Mouse (Mus musculus): ENCODE measurements around the gene Crct1. TPM values are rescaled to one million over a fixed set of nuclear protein-coding genes. Genes with fewer than 3 reads are reported as not detected.

Gene Crct1
- polyA plus RNA-seq, 1 experiment = not detected

DNA sequence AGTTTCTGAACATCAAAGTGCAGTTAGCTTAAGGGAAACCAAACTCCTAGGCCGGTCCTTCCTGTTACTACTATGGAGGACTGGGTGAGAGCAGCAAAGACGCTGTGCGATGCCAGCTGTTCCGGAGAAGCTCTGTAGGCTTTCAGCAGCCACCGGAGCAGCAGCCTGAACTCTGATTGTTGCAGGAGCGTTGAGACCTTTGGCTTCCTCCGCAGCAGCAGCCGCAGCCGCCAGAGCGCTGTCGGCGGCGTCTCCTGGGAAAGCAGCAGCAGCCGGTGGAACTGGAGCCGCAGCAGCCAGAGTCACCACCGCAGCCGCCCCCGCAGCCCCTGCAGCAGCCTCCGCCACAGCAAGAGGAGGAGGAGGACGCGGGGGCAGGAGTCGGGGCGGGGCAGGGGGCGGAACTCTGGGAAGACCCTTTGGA, 1.1 kb downstream of the Crct1 start:
- H3K27ac ChIP-seq (ENCODE audit: insufficient read depth, low read depth, low read length) = no peak overlapping the region
- H3K4me1 ChIP-seq (ENCODE audit: control insufficient read depth, insufficient read depth, low read length) = no peaks in the 10 kb centered on the region
- H3K4me3 ChIP-seq (ENCODE audit: insufficient read depth, low read length) = no peak overlapping the region
- TF ChIP-seq CTCF (IDR thresholded peaks at IDR 0.05; ENCODE audit: low read depth, low read length) = no peak
- no peak for TF ChIP-seq POLR2A (IDR thresholded peaks at IDR 0.05; ENCODE audit: borderline replicate concordance, low read depth, low read length)

- no peak for TF ChIP-seq CTCF (IDR thresholded peaks at IDR 0.05; ENCODE audit: low read depth, low read length)
- no peak for TF ChIP-seq POLR2A (IDR thresholded peaks at IDR 0.05; ENCODE audit: borderline replicate concordance, low read depth, low read length)
- H3K27ac ChIP-seq (ENCODE audit: insufficient read depth, low read depth, low read length) = no peak overlapping the region
- no peak overlapping the region for H3K4me3 ChIP-seq (ENCODE audit: insufficient read depth, low read length)
These were observed 12.6 kb downstream of the Crct1 start for GRCm38 (mm10) chr3:93002843-93003242.

GRCm38 (mm10) chr3:93000621-93001020, 14.9 kb downstream of the Crct1 start:
- no peak for TF ChIP-seq POLR2A (IDR thresholded peaks at IDR 0.05; ENCODE audit: borderline replicate concordance, low read depth, low read length)
- TF ChIP-seq CTCF (IDR thresholded peaks at IDR 0.05; ENCODE audit: low read depth, low read length) = no peak
- no peak overlapping the region for H3K27ac ChIP-seq (ENCODE audit: insufficient read depth, low read depth, low read length)
- H3K4me3 ChIP-seq (ENCODE audit: insufficient read depth, low read length) = no peak overlapping the region
- H3K4me1 ChIP-seq (ENCODE audit: control insufficient read depth, insufficient read depth, low read length) = no peaks in the 10 kb centered on the region

More at GRCm38 (mm10) chr3:93002843-93003242, 12.6 kb downstream of the Crct1 start:
- no peaks in the 10 kb centered on the region for H3K4me1 ChIP-seq (ENCODE audit: control insufficient read depth, insufficient read depth, low read length)

GRCm38 (mm10) chr3:92998691-92999090, 16.8 kb downstream of the Crct1 start:
- TF ChIP-seq POLR2A (IDR thresholded peaks at IDR 0.05; ENCODE audit: borderline replicate concordance, low read depth, low read length) = no peak
- peak; percentile 76 for TF ChIP-seq CTCF (IDR thresholded peaks at IDR 0.05; ENCODE audit: low read depth, low read length)
- H3K4me1 ChIP-seq (ENCODE audit: control insufficient read depth, insufficient read depth, low read length) = no peaks in the 10 kb centered on the region
- H3K27ac ChIP-seq (ENCODE audit: insufficient read depth, low read depth, low read length) = no peak overlapping the region
- no peak overlapping the region for H3K4me3 ChIP-seq (ENCODE audit: insufficient read depth, low read length)

- TF ChIP-seq POLR2A (IDR thresholded peaks at IDR 0.05; ENCODE audit: borderline replicate concordance, low read depth, low read length) (no peak), CTCF (IDR thresholded peaks at IDR 0.05; ENCODE audit: low read depth, low read length) (no peak)
- no peaks in the 10 kb centered on the region for H3K4me1 ChIP-seq (ENCODE audit: control insufficient read depth, insufficient read depth, low read length)
- H3K4me3 ChIP-seq (ENCODE audit: insufficient read depth, low read length) = no peak within 1 kb of the TSS
- H3K27ac ChIP-seq (ENCODE audit: insufficient read depth, low read depth, low read length) = no peak within 1 kb of the TSS
These were observed 23.6 kb downstream of the Crct1 start, which contains the start of gene Lce3f for GRCm38 (mm10) chr3:92991926-92992325. Gene Lce3f, plus strand, starts transcription at chr3:92992226.

- Histone ChIP-seq H3K4me1 (ENCODE audit: control insufficient read depth, insufficient read depth, low read length) (no peaks in the 10 kb centered on the region), H3K27ac (ENCODE audit: insufficient read depth, low read depth, low read length) (no peak overlapping the region), H3K4me3 (ENCODE audit: insufficient read depth, low read length) (no peak overlapping the region)
- TF ChIP-seq CTCF (IDR thresholded peaks at IDR 0.05; ENCODE audit: low read depth, low read length) (no peak), POLR2A (IDR thresholded peaks at IDR 0.05; ENCODE audit: borderline replicate concordance, low read depth, low read length) (no peak)
These were observed 37.0 kb downstream of the Crct1 start for GRCm38 (mm10) chr3:92978484-92978883.

- TF ChIP-seq CTCF (IDR thresholded peaks at IDR 0.05; ENCODE audit: low read depth, low read length) (no peak), POLR2A (IDR thresholded peaks at IDR 0.05; ENCODE audit: borderline replicate concordance, low read depth, low read length) (no peak)
- Histone ChIP-seq H3K4me3 (ENCODE audit: insufficient read depth, low read length) (no peak within 1 kb of the TSS), H3K4me1 (ENCODE audit: control insufficient read depth, insufficient read depth, low read length) (no peaks in the 10 kb centered on the region), H3K27ac (ENCODE audit: insufficient read depth, low read depth, low read length) (no peak within 1 kb of the TSS)
These were observed 48.7 kb downstream of the Crct1 start, which contains the start of gene Lce3e for GRCm38 (mm10) chr3:92966761-92967160. Gene Lce3e, plus strand, starts transcription at chr3:92967061.

Other genes starting within 250 kb of the Crct1 start
- not detected in 2 replicates for gene Lce1i, start 236.8 kb downstream of the Crct1 start, polyA plus RNA-seq (2012; ENCODE audit: insufficient read depth, insufficient read length, missing spikeins)
- not detected in 2 replicates for gene Lce1j, start 225.2 kb downstream of the Crct1 start, polyA plus RNA-seq (2012; ENCODE audit: insufficient read depth, insufficient read length, missing spikeins)
- gene Lce1k, start 207.8 kb downstream of the Crct1 start, polyA plus RNA-seq (2012; ENCODE audit: insufficient read depth, insufficient read length, missing spikeins) = not detected in 2 replicates
- gene Kprp, start 188.4 kb downstream of the Crct1 start, polyA plus RNA-seq (2012; ENCODE audit: insufficient read depth, insufficient read length, missing spikeins) = not detected in 2 replicates
- gene Lce1l, start 164.4 kb downstream of the Crct1 start, polyA plus RNA-seq (2012; ENCODE audit: insufficient read depth, insufficient read length, missing spikeins) = not detected in 2 replicates
- not detected in 2 replicates for gene 2310050C09Rik, start 145.5 kb downstream of the Crct1 start, polyA plus RNA-seq (2012; ENCODE audit: insufficient read depth, insufficient read length, missing spikeins)
- not detected in 2 replicates for gene Lce3a, start 89.5 kb downstream of the Crct1 start, polyA plus RNA-seq (2012; ENCODE audit: insufficient read depth, insufficient read length, missing spikeins)
- gene Lce3b, start 82.7 kb downstream of the Crct1 start, polyA plus RNA-seq (2012; ENCODE audit: insufficient read depth, insufficient read length, missing spikeins) = not detected in 2 replicates
- not detected in 2 replicates for gene Lce3c, start 71.2 kb downstream of the Crct1 start, polyA plus RNA-seq (2012; ENCODE audit: insufficient read depth, insufficient read length, missing spikeins)
- not detected in 2 replicates for gene Lce3d, start 58.3 kb downstream of the Crct1 start, polyA plus RNA-seq (2012; ENCODE audit: insufficient read depth, insufficient read length, missing spikeins)
- gene Lce3e, start 48.6 kb downstream of the Crct1 start, polyA plus RNA-seq (2012; ENCODE audit: insufficient read depth, insufficient read length, missing spikeins) = not detected in 2 replicates
- not detected in 2 replicates for gene Lce3f, start 23.5 kb downstream of the Crct1 start, polyA plus RNA-seq (2012; ENCODE audit: insufficient read depth, insufficient read length, missing spikeins)
- gene Lce1m, start 3.4 kb upstream of the Crct1 start, polyA plus RNA-seq (2012; ENCODE audit: insufficient read depth, insufficient read length, missing spikeins) = not detected in 2 replicates
- not detected in 2 replicates for gene Gm4858, start 53.1 kb upstream of the Crct1 start, polyA plus RNA-seq (2012; ENCODE audit: insufficient read depth, insufficient read length, missing spikeins)
- not detected in 2 replicates for gene Crnn, start 129.1 kb upstream of the Crct1 start, polyA plus RNA-seq (2012; ENCODE audit: insufficient read depth, insufficient read length, missing spikeins)
- 0.15 TPM in 1 of 2 replicates, not detected in the other for gene Flg2, start 181.6 kb upstream of the Crct1 start, polyA plus RNA-seq (2012; ENCODE audit: insufficient read depth, insufficient read length, missing spikeins)

Data from bone marrow macrophage, adult 2 months (primary cell).